Mouse (Mus musculus) erythroblast, adult 5-6 weeks (primary cell): ENCODE data around the gene Pde9a. TPM values are rescaled to one million over a fixed set of nuclear protein-coding genes. Genes with fewer than 3 reads are reported as not detected.
"Not testable (repeated sequence)": the region's sequence is repeated elsewhere in the genome, so short reads cannot be mapped to it uniquely, and the experiment has no call there.

Experiments
- ATAC-seq: replicated peaks from 2 replicates; pipeline ENCODE4 v1.8.0; 2016; ENCODE audit warnings: moderate number of reproducible peaks, mild to moderate bottlenecking, moderate TSS enrichment, inconsistent platforms; ENCODE audit not compliant: poor library complexity, low FRiP score, severe bottlenecking
- total RNA-seq, 2 experiments: library from RNA; stranded (forward) in 1 of 2; stranded (reverse) in 1 of 2; fragments of 150-400 nt in 1 of 2; fragments of 200-764, 138-1000 nt in 1 of 2; gene quantifications; 2 replicates each; pipeline versions ENCODE4 v1.2.3 to v1.2.4; 2015 to 2017; ENCODE audit warnings: low replicate concordance in 2 of 2

The Pde9a gene
- total RNA-seq (2015; ENCODE audit: low replicate concordance) (not detected in 2 replicates), total RNA-seq (2017; ENCODE audit: low replicate concordance) (not detected in 2 replicates)

DNA sequence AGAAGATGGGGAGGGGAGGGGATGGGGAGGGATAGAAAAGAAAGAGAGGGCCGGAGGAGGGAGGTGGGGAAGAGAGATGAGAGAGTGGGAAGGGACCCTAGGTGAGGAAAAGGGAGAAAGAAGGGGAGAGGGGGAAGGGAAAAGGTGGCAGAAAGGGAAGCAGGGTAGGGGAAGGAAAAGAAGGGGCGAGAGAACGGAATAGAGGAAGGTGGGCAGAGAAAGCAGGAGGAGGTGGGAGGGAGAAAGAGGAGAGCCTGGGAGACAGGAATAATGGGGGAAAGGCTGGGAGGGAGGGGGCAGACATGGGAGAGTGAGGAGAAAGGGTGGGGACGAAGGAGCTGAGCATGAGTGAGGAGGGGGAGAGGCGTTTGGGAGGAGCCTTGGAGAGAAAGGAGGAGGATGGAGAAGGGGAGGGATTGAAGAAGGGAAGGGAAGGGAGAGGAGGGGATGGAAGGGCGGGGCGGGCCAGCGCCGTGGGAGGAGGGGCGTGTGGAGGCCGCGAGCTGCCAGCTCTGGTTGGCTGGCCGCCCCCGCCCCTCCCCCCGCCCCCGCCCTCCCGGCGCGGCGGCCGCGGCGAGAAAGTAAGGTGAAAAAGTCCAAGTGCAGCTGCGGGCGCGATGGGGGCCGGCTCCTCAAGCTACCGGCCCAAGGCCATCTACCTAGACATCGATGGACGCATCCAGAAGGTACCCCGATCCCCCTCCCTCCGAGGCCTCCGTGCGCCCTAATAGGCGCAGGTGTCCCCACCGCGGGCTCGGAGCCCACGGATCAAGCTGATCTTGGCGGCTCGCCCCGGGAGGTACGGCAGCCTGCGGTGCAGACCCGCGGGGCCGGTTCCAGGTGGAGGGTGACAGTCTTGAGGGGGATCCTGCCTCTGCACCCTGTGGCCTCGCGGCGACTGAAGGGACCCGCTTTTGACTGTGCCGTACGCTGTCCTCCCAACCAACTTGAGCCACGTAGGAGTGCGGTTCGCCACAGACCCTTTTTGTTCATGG is at the start of gene Pde9a:
Gene Pde9a, plus strand, starts transcription at position 540 of the 995 bp plus-strand sequence.
- no peak for ATAC-seq

DNA sequence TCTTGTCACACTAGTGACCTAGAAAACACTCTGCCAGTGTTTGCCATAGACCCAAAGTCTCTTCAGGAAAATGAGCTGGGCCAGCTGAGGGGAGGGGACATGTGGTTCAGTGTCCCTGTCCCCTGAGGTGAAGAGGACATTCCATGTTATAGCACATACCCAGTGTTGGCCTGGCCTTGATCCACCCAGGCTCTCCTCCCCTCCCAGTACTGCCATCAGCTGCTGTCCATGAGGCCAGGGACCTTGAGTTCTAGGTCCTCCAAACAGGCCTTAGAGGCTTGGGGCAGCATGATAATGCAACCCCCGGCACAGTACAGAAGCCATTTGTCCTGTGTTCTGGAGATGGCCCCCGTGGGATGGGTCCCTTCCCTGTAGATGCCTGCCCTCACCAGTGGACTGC is 46.2 kb upstream of the Pde9a start:
- no peak for ATAC-seq

- no peak for ATAC-seq
Measured at GRCm38 (mm10) chr17:31342191-31342590, 43.8 kb upstream of the Pde9a start.

DNA sequence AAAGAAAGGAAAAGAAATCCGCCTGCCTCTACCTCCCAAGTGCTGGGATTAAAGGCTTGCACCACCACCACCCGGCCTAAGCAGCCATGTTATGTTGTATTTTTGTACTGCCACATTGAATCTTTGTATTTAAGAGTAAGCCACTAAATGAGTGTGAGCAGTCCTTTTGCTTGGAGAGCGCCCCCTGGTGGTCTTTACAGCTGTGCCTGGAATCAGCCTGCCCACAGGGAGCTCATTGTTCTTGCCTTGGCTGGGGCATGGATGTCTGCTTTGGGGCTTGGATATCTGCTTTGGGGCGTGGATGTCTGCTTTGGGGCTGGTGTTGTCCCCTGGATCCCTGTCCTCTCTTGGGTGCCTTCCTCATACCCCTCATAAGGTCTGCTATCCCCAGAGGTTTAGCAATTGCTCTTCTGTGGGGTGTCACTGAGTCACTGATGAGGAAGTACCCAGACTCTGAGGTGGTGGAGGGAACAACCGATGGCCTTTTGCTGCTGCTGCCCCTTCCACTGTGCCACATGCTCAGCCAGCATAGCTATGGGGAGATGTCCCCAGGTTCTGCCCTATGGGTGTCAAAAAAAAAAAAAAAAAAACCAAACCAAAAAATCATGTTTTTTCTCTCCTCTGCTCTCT is 41.7 kb upstream of the Pde9a start:
- peak; percentile 68 for ATAC-seq

GRCm38 (mm10) chr17:31344816-31345215 is 41.2 kb upstream of the Pde9a start:
- no peak for ATAC-seq

DNA sequence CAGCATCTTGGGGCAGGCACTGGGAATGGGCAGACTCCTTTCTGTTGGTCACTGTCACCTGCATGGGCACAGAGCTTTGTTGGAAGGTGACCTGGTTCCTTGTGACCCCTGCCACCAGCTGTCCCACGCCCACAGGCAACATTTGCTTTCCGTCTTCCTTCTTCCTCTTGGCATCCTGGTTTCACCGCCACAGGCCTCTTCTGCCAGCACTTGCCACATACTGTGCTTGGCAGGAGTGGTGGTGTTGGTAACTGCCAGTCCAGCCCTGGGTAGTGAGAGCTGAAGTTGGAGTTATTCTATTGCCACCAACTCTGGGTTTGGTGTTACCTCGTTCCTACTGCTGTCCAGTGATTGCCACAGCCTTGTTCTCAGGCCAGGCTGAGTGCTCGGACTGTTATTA is 37.9 kb upstream of the Pde9a start:
- ATAC-seq = no peak

DNA sequence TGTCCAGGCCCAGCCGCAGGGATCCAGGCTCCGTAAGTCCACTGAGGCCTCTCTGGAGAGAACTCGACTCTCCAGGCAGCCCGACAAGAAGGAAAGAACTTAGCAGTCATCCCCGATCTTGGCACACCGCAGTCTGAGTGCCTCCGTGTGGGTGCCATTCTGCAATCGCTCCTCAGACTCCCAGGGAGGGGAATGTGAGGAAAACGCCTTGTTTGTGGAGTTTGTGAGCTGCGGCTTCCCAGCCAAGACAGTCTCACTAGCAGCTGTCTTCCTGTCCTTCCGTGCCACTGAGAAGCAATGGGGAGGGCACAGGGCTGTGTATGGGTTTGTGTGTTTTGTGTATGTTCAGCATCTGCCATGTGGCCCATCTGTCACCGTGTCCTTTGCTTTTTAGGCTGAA is 36.6 kb upstream of the Pde9a start:
- no peak for ATAC-seq

DNA sequence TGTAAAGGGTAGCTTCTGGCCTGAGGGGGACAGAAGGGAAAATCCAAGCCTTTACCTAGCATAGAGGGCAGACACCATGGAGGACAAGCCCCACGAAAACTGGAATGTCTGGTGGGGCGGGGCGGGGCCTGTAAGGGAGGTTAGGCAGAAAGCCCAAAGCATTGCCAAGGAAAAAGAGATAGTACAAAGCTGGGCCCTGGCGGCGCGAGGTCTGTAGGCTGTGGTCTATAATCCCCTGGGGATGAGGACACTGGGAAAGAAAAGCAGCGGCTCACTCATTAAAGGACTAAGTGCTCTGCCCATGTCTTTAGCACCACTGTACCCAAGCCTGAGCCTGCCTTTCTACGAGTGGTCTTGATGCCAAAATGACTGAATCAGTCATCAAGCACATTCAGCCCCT is 34.0 kb upstream of the Pde9a start:
- ATAC-seq = no peak

DNA sequence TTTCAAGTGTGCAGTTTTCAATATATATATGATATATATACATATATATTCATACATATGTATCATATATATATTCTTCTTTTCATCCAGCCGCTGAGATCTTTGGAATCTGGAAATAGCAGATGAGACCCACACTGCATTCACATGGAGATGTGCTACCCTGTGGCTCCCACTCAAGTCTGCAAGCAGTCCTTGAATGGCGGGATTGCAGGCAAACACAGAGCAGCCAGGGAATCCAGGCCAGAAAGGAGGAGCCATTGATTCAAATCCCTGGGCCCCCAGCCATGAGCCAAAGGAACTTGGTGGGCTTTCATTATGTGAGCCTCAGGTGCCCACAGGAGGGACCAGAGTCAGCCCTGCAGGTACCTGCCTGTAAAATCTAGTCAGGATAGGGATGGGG is 32.8 kb upstream of the Pde9a start:
- no peak for ATAC-seq

DNA sequence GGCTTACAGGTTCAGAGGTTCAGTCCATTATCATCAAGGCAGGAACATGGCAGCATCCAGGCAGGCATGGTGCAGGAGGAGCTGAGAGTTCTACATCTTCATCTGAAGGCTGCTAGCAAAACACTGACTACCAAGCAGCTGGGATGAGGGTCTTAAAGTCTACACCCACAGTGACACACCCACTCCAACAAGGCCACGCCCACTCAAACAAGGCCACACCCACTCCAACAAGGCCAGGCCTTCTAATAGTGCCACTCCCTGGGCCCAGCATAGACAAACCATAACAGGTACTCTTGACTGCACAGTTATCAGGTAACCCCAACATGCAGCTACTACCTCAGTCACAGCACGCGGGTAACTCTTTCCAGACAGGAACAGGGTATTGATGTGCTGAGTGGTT is 31.3 kb upstream of the Pde9a start:
- ATAC-seq = not testable (repeated sequence)

- ATAC-seq = no peak
Measured at GRCm38 (mm10) chr17:31355792-31356502, 30.1 kb upstream of the Pde9a start.

DNA sequence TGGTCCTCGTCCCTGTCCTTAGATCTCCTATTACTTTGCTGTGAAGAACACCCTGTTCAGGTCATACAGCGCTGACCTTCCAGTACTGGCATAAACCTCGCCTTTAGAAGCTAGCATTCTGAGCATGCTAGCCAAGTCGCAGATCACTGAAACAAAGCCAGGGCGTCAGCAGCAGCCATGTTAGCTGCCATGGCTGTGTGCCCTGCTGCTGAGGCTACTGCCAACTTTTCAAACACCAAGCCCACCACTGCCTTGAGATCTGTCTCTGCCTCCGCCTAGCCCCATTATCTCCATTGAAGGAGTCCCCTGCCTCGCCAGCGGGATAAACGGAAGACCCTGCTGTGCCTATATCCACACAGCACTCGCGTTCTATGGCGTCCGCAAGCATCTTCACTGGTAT is 25.4 kb upstream of the Pde9a start:
- ATAC-seq = no peak

DNA sequence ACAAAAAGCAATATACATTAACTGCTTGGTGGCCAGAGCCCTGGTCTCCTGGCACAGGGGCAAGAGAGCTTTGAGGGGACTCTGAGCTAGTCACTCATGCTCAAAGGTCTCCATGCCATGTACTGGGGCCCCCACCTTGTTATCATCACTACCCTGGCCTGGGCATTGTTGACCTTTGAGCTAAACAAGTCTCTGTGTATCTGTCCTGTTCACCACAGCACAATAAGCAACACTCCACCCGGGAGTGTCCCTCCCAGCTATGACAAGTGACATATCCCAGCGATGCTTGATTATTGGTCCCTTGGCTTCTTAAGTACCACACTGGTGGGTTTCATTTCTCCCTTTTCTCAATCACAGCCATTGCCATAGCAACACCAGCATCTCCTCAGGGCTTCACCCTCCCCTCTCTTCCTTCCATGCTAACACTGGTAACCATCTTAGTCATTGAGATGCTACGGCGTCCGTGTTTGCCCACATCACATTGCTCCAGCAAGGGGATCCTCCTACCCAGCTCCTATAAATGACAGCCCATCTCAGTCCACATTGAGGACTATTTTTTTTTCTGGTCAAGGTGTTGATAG is 20.3 kb upstream of the Pde9a start:
- ATAC-seq = no peak

- no peak for ATAC-seq
Measured at GRCm38 (mm10) chr17:31370221-31370620, 15.8 kb upstream of the Pde9a start.

DNA sequence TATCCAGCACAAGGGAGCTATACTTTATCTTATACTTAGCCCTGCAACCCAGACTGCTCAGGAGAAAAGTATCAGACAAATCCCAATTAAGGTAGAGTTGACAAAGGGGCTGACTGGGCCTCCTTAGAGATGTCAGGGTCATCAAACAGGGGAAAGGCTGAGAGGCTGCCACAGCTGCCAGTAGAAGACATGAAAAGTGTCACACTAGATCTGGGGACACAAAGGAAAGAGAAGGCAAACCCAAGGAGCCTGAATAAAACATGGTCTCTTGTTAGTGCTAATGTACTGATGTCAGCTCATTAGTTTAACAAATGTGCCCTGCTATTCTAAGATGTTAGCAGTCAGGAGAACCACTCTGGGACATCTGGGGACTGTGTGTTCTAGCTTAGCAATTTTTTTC is 15.1 kb upstream of the Pde9a start:
- ATAC-seq = no peak

GRCm38 (mm10) chr17:31377961-31378360 is 8.0 kb upstream of the Pde9a start:
- ATAC-seq = no peak

DNA sequence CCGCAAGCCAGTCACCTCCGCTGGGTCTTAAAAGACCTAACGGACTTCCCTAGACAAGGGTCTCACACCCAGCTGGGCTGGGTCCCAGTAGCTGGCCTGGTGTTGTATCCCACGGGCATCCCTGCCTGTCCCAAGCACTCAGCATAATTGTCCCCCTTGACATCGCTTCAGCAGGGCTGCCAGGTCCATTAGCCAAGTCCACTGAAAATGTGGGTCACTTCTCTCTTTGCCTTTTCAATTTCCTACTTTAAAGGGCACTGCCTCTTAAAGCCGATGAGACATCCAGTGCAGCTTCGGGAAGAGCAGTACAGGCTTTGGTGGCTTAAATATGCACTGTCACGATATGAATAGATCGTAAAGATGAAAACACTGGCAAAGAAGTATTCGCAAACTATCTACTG is 7.6 kb upstream of the Pde9a start:
- no peak for ATAC-seq

DNA sequence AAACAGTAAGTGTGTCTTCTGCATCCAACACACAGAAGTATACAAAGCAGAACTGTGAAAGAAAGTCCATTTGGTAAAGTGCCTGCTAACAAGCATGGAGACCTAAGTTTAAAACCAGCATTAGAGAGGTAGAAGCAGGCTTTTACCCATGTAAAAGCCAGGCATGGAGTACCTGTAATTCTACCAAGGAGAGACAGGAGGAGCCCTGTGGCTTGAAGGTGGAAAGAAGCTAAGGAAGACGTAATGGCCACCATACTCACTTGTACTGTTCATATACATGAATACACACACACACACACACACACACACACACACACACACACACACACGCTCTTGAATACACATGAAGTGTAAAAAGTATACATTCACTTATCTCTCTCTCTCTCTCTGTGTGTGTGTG is 6.9 kb upstream of the Pde9a start:
- ATAC-seq = no peak

DNA sequence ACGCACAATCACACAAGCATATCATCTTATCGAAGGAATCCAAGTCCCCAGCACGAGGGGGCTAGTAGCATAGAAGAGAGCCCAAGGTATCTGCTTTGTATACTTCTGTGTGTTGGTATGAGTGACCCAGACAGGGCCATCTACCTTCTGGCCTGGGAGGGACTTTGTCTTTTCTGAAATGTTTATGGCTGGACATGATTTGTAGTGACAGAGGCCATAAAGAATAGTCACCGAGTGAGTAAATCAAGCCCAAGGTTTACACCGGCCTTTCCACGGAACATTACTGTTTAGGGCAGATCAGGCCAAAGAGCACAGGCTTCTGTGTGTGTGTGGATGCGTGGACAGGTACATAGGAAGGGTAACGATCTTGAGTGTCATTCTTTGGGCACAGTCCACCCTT is 6.1 kb upstream of the Pde9a start:
- ATAC-seq = no peak

DNA sequence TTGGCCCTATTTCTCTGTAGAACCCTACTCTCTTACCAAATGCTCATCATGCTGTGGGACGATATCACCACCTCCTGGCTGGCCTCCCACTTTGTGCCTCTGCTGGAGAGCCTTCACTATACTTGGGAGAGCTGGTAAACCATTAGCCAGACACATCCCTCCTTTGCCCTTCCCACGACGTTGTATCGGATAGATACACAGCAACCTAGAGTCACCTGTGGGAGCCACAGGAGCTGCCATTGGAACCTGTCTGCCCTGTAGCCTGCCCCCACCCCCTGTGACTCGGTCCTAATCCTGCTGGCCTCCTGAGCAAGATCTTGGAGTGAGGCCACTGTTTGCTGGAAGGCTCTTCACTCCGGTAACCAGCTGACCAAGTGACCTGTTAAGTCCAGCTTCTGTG is 2.7 kb upstream of the Pde9a start:
- no peak for ATAC-seq
